Mouse (Mus musculus) limb, embryonic 14.5 days (tissue): ENCODE results near the gene Ccn2. TPM values are rescaled to one million over a fixed set of nuclear protein-coding genes. Genes with fewer than 3 reads are reported as not detected.

ENCODE experiments used
- ATAC-seq: fragments of 200-750 bp; cut with Nextera tagmentation; 2 replicates; pipeline ENCODE4 v1.8.0; 2017; ENCODE audit warnings: low read depth, moderate number of reproducible peaks, moderate TSS enrichment; ENCODE audit not compliant: low FRiP score
- DNase-seq: peaks from one replicate; pipeline ENCODE4 v3.0.0-alpha.2; 2015; ENCODE audit warnings: low spot score
- H3K27ac ChIP-seq: fragments of 300-500 bp; sonication (generic); replicated peaks from 2 replicates; pipeline ENCODE4 v1.5.1; 2014; ENCODE audit warnings: low read depth, mild to moderate bottlenecking, low read length, moderate library complexity, mixed read lengths
- H3K27me3 ChIP-seq: fragments of 300-500 bp; sonication (generic); 2 replicates; pipeline ENCODE4 v1.6.1; 2014; ENCODE audit warnings: low read length, mixed read lengths; ENCODE audit not compliant: control insufficient read depth, insufficient read depth
- H3K36me3 ChIP-seq: fragments of 300-500 bp; sonication (generic); 2 replicates; pipeline ENCODE4 v1.6.1; 2014; ENCODE audit warnings: mild to moderate bottlenecking, low read length, moderate library complexity, mixed read lengths; ENCODE audit not compliant: control insufficient read depth, insufficient read depth
- H3K4me1 ChIP-seq: fragments of 300-500 bp; sonication (generic); 2 replicates; pipeline ENCODE4 v1.6.1; 2014; ENCODE audit warnings: antibody characterized with exemption, low read length, mixed read lengths; ENCODE audit not compliant: control insufficient read depth, insufficient read depth
- H3K4me2 ChIP-seq: fragments of 300-500 bp; sonication (generic); replicated peaks from 2 replicates; pipeline ENCODE4 v1.6.1; 2014; ENCODE audit warnings: low read depth, mild to moderate bottlenecking, low read length, moderate library complexity; ENCODE audit not compliant: severe bottlenecking
- H3K4me3 ChIP-seq: fragments of 300-500 bp; sonication (generic); replicated peaks from 2 replicates; pipeline ENCODE4 v1.5.1; 2014; ENCODE audit warnings: low read length
- H3K9ac ChIP-seq: fragments of 300-500 bp; sonication (generic); 2 replicates; pipeline ENCODE4 v1.6.1; 2014; ENCODE audit warnings: mild to moderate bottlenecking, low read depth, low read length, moderate library complexity; ENCODE audit not compliant: severe bottlenecking
- H3K9me3 ChIP-seq: fragments of 300-500 bp; sonication (generic); 2 replicates; pipeline ENCODE4 v1.6.1; 2016; ENCODE audit warnings: low read length; ENCODE audit not compliant: control insufficient read depth
- POLR2A ChIP-seq: fragments of 200-500 bp; IDR thresholded peaks from 2 replicates; pipeline ENCODE4 v1.8.0; 2012; ENCODE audit warnings: inconsistent platforms, mild to moderate bottlenecking, moderate library complexity, borderline replicate concordance; ENCODE audit not compliant: insufficient read depth, insufficient read length; ENCODE audit errors: extremely low read depth
- WGBS: fragments of 180-500 bp; shearing (Covaris S2); extraction: QIAGEN DNeasy Blood & Tissue Kit; methylation state at CpG from one replicate; pipeline ENCODE4 v1.1.7; 2014; 5-methylcytosine and 5-hydroxymethylcytosine counted together
- polyA plus RNA-seq, 2 experiments: library from polyadenylated mRNA; depleted of rRNA in 1 of 2; stranded (reverse) in 1 of 2; unstranded in 1 of 2; fragments of >200 nt; fragmentation: Nextera tagmentation in 1 of 2; extraction: Ambion mirVana in 1 of 2; gene quantifications; 2 replicates each; pipeline versions ENCODE4 v1.2.1 to v1.2.3; 2012 to 2014

The Ccn2 gene
- 103 and 134 TPM in 2 replicates for polyA plus RNA-seq (2012; rRNA removed)
- 13.5 and 15.8 TPM in 2 replicates for polyA plus RNA-seq (2014; fragmentation: Nextera tagmentation; extraction: Ambion mirVana)

DNA sequence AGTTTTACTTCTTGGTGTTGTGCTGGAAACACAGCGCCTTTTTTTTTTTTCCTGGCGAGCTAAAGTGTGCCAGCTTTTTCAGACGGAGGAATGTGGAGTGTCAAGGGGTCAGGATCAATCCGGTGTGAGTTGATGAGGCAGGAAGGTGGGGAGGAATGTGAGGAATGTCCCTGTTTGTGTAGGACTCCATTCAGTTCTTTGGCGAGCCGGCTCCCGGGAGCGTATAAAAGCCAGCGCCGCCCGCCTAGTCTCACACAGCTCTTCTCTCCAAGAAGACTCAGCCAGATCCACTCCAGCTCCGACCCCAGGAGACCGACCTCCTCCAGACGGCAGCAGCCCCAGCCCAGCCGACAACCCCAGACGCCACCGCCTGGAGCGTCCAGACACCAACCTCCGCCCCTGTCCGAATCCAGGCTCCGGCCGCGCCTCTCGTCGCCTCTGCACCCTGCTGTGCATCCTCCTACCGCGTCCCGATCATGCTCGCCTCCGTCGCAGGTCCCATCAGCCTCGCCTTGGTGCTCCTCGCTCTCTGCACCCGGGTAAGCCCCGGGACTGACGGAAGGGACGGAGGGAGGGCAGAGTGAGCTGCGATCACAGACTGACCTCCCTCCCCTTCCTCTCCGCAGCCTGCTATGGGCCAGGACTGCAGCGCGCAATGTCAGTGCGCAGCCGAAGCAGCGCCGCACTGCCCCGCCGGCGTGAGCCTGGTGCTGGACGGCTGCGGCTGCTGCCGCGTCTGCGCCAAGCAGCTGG is at the start of gene Ccn2:
Gene Ccn2 (plus strand): TSS at position 193 of the 753 bp plus-strand sequence.
- H3K27me3 ChIP-seq: no peaks in the 10 kb centered on the region
- H3K4me2 ChIP-seq: peak within 1 kb of the TSS; percentile 70
- H3K9me3 ChIP-seq: no peaks in the 10 kb centered on the region
- under 1% methylated on average over 40 of the region's 53 CpGs for WGBS
- no peaks in the 10 kb centered on the region for H3K36me3 ChIP-seq
- peak within 1 kb of the TSS; percentile 90 for H3K27ac ChIP-seq
- H3K4me3 ChIP-seq: peak within 1 kb of the TSS; percentile 85
- H3K4me1 ChIP-seq: peaks cover 38% of the 10 kb centered on the region
- DNase-seq: peak; percentile 74
- TF ChIP-seq POLR2A: peak; percentile 62; the same call in 1 of the 2 replicates
- ATAC-seq: peak; percentile 85
- H3K9ac ChIP-seq: peak within 1 kb of the TSS; percentile 87

DNA sequence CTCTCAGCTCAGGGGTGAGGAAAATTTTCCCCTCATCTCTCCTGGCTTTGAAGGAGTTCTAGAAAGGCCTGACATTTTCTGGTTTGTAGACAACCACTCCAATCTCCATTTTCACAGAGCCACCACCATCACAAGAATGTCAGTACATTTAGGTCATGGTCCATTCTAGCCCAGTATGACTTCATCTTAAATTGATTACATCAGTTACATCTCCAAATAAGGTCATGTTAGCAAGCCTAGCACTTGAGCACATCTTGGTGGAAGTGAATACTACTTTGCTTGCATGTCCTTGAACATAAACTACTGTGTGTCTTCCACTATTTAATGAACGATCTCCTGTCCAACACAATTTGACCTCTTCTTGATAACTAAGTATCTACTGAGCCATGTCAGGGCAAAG is 42.4 kb upstream of the Ccn2 start:
- H3K27ac ChIP-seq: no peak overlapping the region
- no peaks in the 10 kb centered on the region for H3K27me3 ChIP-seq
- no peaks in the 10 kb centered on the region for H3K9me3 ChIP-seq
- H3K4me1 ChIP-seq: no peaks in the 10 kb centered on the region
- no peak overlapping the region for H3K9ac ChIP-seq
- H3K4me3 ChIP-seq: no peak overlapping the region
- no peak for DNase-seq
- no peak for ATAC-seq
- WGBS: 95% methylated on average over 1 of the region's 1 CpGs
- H3K4me2 ChIP-seq: no peak overlapping the region
- no peaks in the 10 kb centered on the region for H3K36me3 ChIP-seq
- TF ChIP-seq POLR2A: no peak

DNA sequence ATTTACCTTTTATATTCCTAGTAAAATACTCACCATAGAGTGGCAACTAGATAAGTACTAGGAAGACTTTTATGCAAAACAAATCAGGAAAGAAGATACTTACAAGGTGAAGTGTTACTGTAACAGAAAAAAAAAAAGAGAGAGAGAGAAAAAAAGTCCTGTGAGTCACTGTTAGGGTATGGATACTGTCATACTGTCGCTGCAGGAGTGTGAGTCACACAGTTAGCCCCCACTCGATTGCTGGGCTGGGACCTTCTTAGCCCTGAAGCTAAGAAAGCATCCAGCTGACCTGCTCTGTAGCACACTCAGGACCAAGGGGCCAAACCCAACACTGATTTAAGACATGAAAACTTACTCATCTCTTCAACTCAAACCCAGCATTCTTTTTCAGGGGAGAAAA is 41.2 kb upstream of the Ccn2 start:
- WGBS: 60% methylated on average over 2 of the region's 2 CpGs
- ATAC-seq: no peak
- H3K36me3 ChIP-seq: no peaks in the 10 kb centered on the region
- TF ChIP-seq POLR2A: no peak
- no peaks in the 10 kb centered on the region for H3K4me1 ChIP-seq
- no peaks in the 10 kb centered on the region for H3K27me3 ChIP-seq
- DNase-seq: no peak
- no peak overlapping the region for H3K4me2 ChIP-seq
- H3K9me3 ChIP-seq: no peaks in the 10 kb centered on the region
- H3K4me3 ChIP-seq: no peak overlapping the region
- no peak overlapping the region for H3K9ac ChIP-seq
- H3K27ac ChIP-seq: no peak overlapping the region

DNA sequence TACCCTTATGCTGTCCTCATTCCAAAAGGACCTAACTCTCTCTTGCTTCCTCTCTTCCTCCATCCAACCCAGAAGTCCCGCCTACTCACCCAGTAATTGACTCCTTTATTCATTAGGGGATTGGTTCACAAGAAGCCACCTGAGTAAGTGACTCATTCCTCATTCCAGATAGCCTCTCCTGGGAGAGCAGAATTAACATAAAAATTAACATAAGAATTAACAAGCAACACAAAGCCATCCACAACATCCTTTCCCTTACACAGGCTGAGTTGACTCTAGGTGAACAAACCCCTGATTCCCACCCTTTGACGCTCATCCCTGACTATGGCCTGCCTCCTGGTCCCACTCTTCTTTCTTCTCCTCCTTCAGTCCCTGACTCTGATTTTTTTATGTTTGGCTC is 36.9 kb upstream of the Ccn2 start:
- H3K27ac ChIP-seq: no peak overlapping the region
- no peaks in the 10 kb centered on the region for H3K4me1 ChIP-seq
- no peak for TF ChIP-seq POLR2A
- ATAC-seq (no peak), DNase-seq (no peak)
- WGBS: 91% methylated on average over 2 of the region's 2 CpGs
- no peaks in the 10 kb centered on the region for H3K36me3 ChIP-seq
- H3K9ac ChIP-seq: no peak overlapping the region
- no peak overlapping the region for H3K4me3 ChIP-seq
- H3K27me3 ChIP-seq: no peaks in the 10 kb centered on the region
- H3K9me3 ChIP-seq: no peaks in the 10 kb centered on the region
- no peak overlapping the region for H3K4me2 ChIP-seq

DNA sequence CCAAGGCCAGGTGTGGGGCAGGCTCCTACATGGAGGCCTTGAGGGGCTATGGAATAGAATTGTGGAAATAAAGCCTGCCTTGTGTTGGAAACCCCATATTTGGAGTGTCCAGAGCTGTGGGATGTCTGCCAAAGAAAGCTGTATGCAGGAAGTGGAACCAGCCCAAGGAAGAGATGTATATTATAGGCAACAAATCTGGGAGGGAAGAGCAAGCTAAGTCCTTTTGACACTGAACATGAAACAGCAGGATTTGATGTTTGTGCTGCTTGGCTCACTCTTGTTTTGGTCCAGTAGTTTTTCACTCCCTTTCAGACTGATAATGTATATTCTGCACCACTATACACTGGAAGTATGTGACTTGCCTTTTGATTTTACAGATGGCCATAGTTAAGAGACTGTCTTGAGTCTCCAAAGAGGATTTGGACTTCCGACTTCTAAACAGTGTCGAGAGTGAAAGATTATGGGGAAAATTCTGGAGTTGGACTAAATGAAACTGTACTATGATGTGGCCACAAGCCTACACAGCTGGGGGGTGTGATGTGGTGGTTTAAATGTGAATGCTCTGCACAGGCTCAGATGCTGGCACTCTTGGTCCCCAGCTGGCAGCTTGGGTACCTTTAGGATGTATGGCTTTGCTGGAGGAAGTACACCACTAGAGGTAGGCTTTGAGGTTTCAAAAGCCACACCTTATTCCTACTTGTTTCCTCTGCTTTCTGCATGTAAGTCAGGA is 25.4 kb upstream of the Ccn2 start:
- Histone ChIP-seq H3K4me2 (no peak overlapping the region), H3K27ac (peak overlapping the region; percentile 52), H3K9me3 (no peaks in the 10 kb centered on the region), H3K4me3 (no peak overlapping the region), H3K27me3 (no peaks in the 10 kb centered on the region), H3K4me1 (peaks cover 14% of the 10 kb centered on the region), H3K9ac (no peak overlapping the region), H3K36me3 (no peaks in the 10 kb centered on the region)
- 62% methylated on average over 2 of the region's 2 CpGs for WGBS
- DNase-seq (peak; percentile 70), ATAC-seq (0 out of 2 replicates have a peak, but pooled peaks have one; percentile 12)
- TF ChIP-seq POLR2A: no peak
